Mouse (Mus musculus): ENCODE data around the gene Pald1.

The Pald1 gene

GRCm38 (mm10) chr10:61405958-61406357, 22.6 kb upstream of the Pald1 start:
- no peak for ATAC-seq (ENCODE audit: insufficient number of reproducible peaks, low FRiP score, low TSS enrichment)

- ATAC-seq (ENCODE audit: insufficient number of reproducible peaks, low FRiP score, low TSS enrichment): no peak
These were observed 19.6 kb upstream of the Pald1 start for GRCm38 (mm10) chr10:61402911-61403310.

GRCm38 (mm10) chr10:61402480-61402879, 19.1 kb upstream of the Pald1 start:
- ATAC-seq (ENCODE audit: insufficient number of reproducible peaks, low FRiP score, low TSS enrichment): no peak

- ATAC-seq (ENCODE audit: insufficient number of reproducible peaks, low FRiP score, low TSS enrichment): no peak
These were observed 17.1 kb upstream of the Pald1 start for GRCm38 (mm10) chr10:61400407-61400806.

GRCm38 (mm10) chr10:61399156-61399734, 15.9 kb upstream of the Pald1 start:
- ATAC-seq (ENCODE audit: insufficient number of reproducible peaks, low FRiP score, low TSS enrichment): peak; percentile 82; the same call in 1 of the 2 replicates

GRCm38 (mm10) chr10:61398125-61398524, 14.8 kb upstream of the Pald1 start:
- ATAC-seq (ENCODE audit: insufficient number of reproducible peaks, low FRiP score, low TSS enrichment): no peak

GRCm38 (mm10) chr10:61394476-61395136, 11.3 kb upstream of the Pald1 start:
- no peak for ATAC-seq (ENCODE audit: insufficient number of reproducible peaks, low FRiP score, low TSS enrichment)

GRCm38 (mm10) chr10:61392584-61392983, 9.3 kb upstream of the Pald1 start:
- no peak for ATAC-seq (ENCODE audit: insufficient number of reproducible peaks, low FRiP score, low TSS enrichment)

- no peak for ATAC-seq (ENCODE audit: insufficient number of reproducible peaks, low FRiP score, low TSS enrichment)
These were observed 6.8 kb upstream of the Pald1 start for GRCm38 (mm10) chr10:61390148-61390547.

- ATAC-seq (ENCODE audit: insufficient number of reproducible peaks, low FRiP score, low TSS enrichment): no peak
These were observed 5.7 kb upstream of the Pald1 start for GRCm38 (mm10) chr10:61389020-61389419.

GRCm38 (mm10) chr10:61386284-61386683, 3.0 kb upstream of the Pald1 start:
- ATAC-seq (ENCODE audit: insufficient number of reproducible peaks, low FRiP score, low TSS enrichment): no peak

- no peak for ATAC-seq (ENCODE audit: insufficient number of reproducible peaks, low FRiP score, low TSS enrichment)
These were observed 1.8 kb upstream of the Pald1 start for GRCm38 (mm10) chr10:61385174-61385573.

GRCm38 (mm10) chr10:61383715-61384047, 351 bp upstream of the Pald1 start:
- no peak for ATAC-seq (ENCODE audit: insufficient number of reproducible peaks, low FRiP score, low TSS enrichment)

- no peak for ATAC-seq (ENCODE audit: insufficient number of reproducible peaks, low FRiP score, low TSS enrichment)
These were observed 1.0 kb downstream of the Pald1 start for GRCm38 (mm10) chr10:61382281-61382731.

GRCm38 (mm10) chr10:61381823-61382222, 1.5 kb downstream of the Pald1 start:
- ATAC-seq (ENCODE audit: insufficient number of reproducible peaks, low FRiP score, low TSS enrichment): no peak

- no peak for ATAC-seq (ENCODE audit: insufficient number of reproducible peaks, low FRiP score, low TSS enrichment)
These were observed 3.1 kb downstream of the Pald1 start for GRCm38 (mm10) chr10:61380186-61380585.

GRCm38 (mm10) chr10:61379340-61380040, 3.8 kb downstream of the Pald1 start:
- ATAC-seq (ENCODE audit: insufficient number of reproducible peaks, low FRiP score, low TSS enrichment): no peak

GRCm38 (mm10) chr10:61378698-61379097, 4.6 kb downstream of the Pald1 start:
- no peak for ATAC-seq (ENCODE audit: insufficient number of reproducible peaks, low FRiP score, low TSS enrichment)

GRCm38 (mm10) chr10:61378050-61378449, 5.3 kb downstream of the Pald1 start:
- ATAC-seq (ENCODE audit: insufficient number of reproducible peaks, low FRiP score, low TSS enrichment): no peak

GRCm38 (mm10) chr10:61374771-61375481, 8.4 kb downstream of the Pald1 start:
- no peak for ATAC-seq (ENCODE audit: insufficient number of reproducible peaks, low FRiP score, low TSS enrichment)

GRCm38 (mm10) chr10:61374076-61374475, 9.3 kb downstream of the Pald1 start:
- ATAC-seq (ENCODE audit: insufficient number of reproducible peaks, low FRiP score, low TSS enrichment): no peak

Measured in cerebellum, adult (tissue).